Mouse (Mus musculus): ENCODE measurements around the gene Fam83f.

DNA sequence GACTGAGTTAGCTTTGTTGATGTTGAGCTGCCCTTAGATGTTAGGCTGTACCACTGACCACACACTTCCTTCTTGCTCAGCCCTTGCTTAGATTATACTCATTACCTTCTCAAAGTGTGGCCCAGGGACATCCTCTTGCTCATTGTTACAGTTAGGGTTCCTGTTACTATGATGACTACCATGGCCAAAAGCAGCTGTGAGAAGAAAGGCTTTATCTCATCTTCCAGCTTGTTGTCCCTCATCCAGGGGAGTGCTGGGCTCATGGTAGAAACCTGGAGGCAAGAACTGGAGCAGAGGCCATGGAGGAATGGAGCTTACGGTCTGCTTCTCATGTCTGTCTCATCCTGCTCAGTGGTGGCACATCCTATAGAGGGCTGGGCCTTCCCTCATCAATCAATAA, 68.3 kb downstream of the Fam83f start:
- no peak for TF ChIP-seq POLR2A (IDR thresholded peaks at IDR 0.05; ENCODE audit: low read depth, low read length)
- TF ChIP-seq CTCF (IDR thresholded peaks at IDR 0.05; ENCODE audit: extremely low read depth, insufficient read depth, insufficient read length, insufficient replicate concordance): no peak
